Comparison of ENCODE assay signal across 19 mouse cellular contexts in genomic region chr8:70724216-70724615, GRCm38 (mm10). TPM values are rescaled to one million over a fixed set of nuclear protein-coding genes. Genes with fewer than 3 reads are reported as not detected.
DNase-seq lines count a peak whose midpoint lies in the region; ATAC-seq and TF ChIP-seq lines count a peak whose summit lies in the region.
"Had no signal": no experiment of that assay in that cellular context is flagged by ENCODE, and none has a peak within 500 bp of the region (broad histone marks: within the 10 kb centered on the region; RNA-seq: fewer than 3 reads in every experiment).

No protein-coding gene starts in this region.

- 78% methylated on average over 12 of the region's 12 CpGs for WGBS in intestine, embryonic 16.5 days
- WGBS in intestine, embryonic 15.5 days, result 73% methylated on average over 12 of the region's 12 CpGs
- WGBS in lung, postnatal 0 days, result 69% methylated on average over 12 of the region's 12 CpGs
- 74% methylated on average over 12 of the region's 12 CpGs for WGBS in liver, embryonic 11.5 days
- 58% methylated on average over 12 of the region's 12 CpGs for WGBS in liver, embryonic 16.5 days (ENCODE audit: insufficient replicate concordance)

- H3K4me1 ChIP-seq in intestine, embryonic 16.5 days (ENCODE audit: control insufficient read depth, insufficient read depth, low read length), result peaks cover 12% of the 10 kb centered on the region
- peaks cover 3% of the 10 kb centered on the region; the same call in 1 of the 2 replicates for H3K4me1 ChIP-seq in intestine, embryonic 15.5 days (replicated peaks)
- no peaks in the 10 kb centered on the region for H3K4me1 ChIP-seq in lung, postnatal 0 days (ENCODE audit: insufficient read depth, low read depth, low read length)
- H3K4me1 ChIP-seq in liver, embryonic 11.5 days (replicated peaks; ENCODE audit: control insufficient read depth, insufficient read depth, low read length), result no peaks in the 10 kb centered on the region
- no peaks in the 10 kb centered on the region for H3K4me1 ChIP-seq in liver, embryonic 16.5 days (ENCODE audit: control insufficient read depth, low read depth, low read length)
- H3K4me1 ChIP-seq: hindbrain, embryonic 15.5 days; limb, embryonic 12.5 days; stomach, embryonic 15.5 days had no signal

- peak overlapping the region; percentile 33; the same call in 1 of the 2 replicates for H3K9ac ChIP-seq in intestine, embryonic 16.5 days (ENCODE audit: low read depth, low read length)
- no peak overlapping the region for H3K9ac ChIP-seq in intestine, embryonic 15.5 days
- no peak overlapping the region for H3K9ac ChIP-seq in lung, postnatal 0 days (replicated peaks; ENCODE audit: low read depth)
- H3K9ac ChIP-seq in liver, embryonic 11.5 days (ENCODE audit: low read depth, low read length), result no peak overlapping the region
- H3K9ac ChIP-seq in liver, embryonic 16.5 days (ENCODE audit: low read depth, low read length), result peak overlapping the region; percentile 29; the same call in 1 of the 2 replicates
- H3K9ac ChIP-seq: hindbrain, embryonic 15.5 days; limb, embryonic 12.5 days; stomach, embryonic 15.5 days had no signal

- no peak for TF ChIP-seq EP300 in lung, postnatal 0 days (IDR thresholded peaks at IDR 0.05)

- 0 out of 2 replicates have a peak, but pooled peaks cover 7% of the 10 kb centered on the region for H3K27me3 ChIP-seq in intestine, embryonic 16.5 days (replicated peaks; ENCODE audit: control insufficient read depth, insufficient read depth, low read length)
- 0 out of 2 replicates have a peak, but pooled peaks cover 10% of the 10 kb centered on the region for H3K27me3 ChIP-seq in intestine, embryonic 15.5 days (replicated peaks)
- H3K27me3 ChIP-seq in lung, postnatal 0 days (replicated peaks; ENCODE audit: insufficient read depth, low read length), result 0 out of 2 replicates have a peak, but pooled peaks cover 3% of the 10 kb centered on the region
- H3K27me3 ChIP-seq in liver, embryonic 11.5 days (replicated peaks; ENCODE audit: control insufficient read depth, insufficient read depth, low read length), result peaks cover 30% of the 10 kb centered on the region
- H3K27me3 ChIP-seq in liver, embryonic 16.5 days (ENCODE audit: control insufficient read depth, insufficient read depth, low read depth, low read length), result peaks cover 16% of the 10 kb centered on the region

- no peak overlapping the region for H3K4me2 ChIP-seq in intestine, embryonic 16.5 days (ENCODE audit: low read depth, low read length)
- H3K4me2 ChIP-seq in intestine, embryonic 15.5 days (replicated peaks), result no peak overlapping the region
- H3K4me2 ChIP-seq in lung, postnatal 0 days (replicated peaks; ENCODE audit: low read depth, low read length), result no peak overlapping the region
- H3K4me2 ChIP-seq in liver, embryonic 11.5 days, result peak overlapping the region; percentile 16; the same call in 1 of the 2 replicates
- H3K4me2 ChIP-seq in liver, embryonic 16.5 days (ENCODE audit: low read depth, low read length), result peak overlapping the region; percentile 31
- H3K4me2 ChIP-seq: hindbrain, embryonic 15.5 days; limb, embryonic 12.5 days; stomach, embryonic 15.5 days had no signal

- no peak overlapping the region for H3K27ac ChIP-seq in intestine, embryonic 16.5 days (ENCODE audit: low read length)
- H3K27ac ChIP-seq in intestine, embryonic 15.5 days, result no peak overlapping the region
- peak overlapping the region; percentile 39 for H3K27ac ChIP-seq in lung, postnatal 0 days (ENCODE audit: low read length)
- peak overlapping the region; percentile 49 for H3K27ac ChIP-seq in liver, embryonic 11.5 days (ENCODE audit: low read depth, low read length)
- peak overlapping the region; percentile 86 for H3K27ac ChIP-seq in liver, embryonic 16.5 days (ENCODE audit: low read length)
- H3K27ac ChIP-seq: hindbrain, embryonic 15.5 days; limb, embryonic 12.5 days; stomach, embryonic 15.5 days had no signal

- H3K36me3 ChIP-seq in intestine, embryonic 16.5 days (ENCODE audit: control insufficient read depth, insufficient read depth, low read length), result no peaks in the 10 kb centered on the region
- H3K36me3 ChIP-seq in intestine, embryonic 15.5 days, result no peaks in the 10 kb centered on the region
- H3K36me3 ChIP-seq in lung, postnatal 0 days (ENCODE audit: insufficient read depth, low read length), result no peaks in the 10 kb centered on the region
- H3K36me3 ChIP-seq in liver, embryonic 11.5 days (ENCODE audit: control insufficient read depth, insufficient read depth, low read length), result no peaks in the 10 kb centered on the region
- H3K36me3 ChIP-seq in liver, embryonic 16.5 days (ENCODE audit: control insufficient read depth, insufficient read depth), result no peaks in the 10 kb centered on the region
- H3K36me3 ChIP-seq: hindbrain, embryonic 15.5 days; limb, embryonic 12.5 days; stomach, embryonic 15.5 days had no signal

- no peak for TF ChIP-seq CTCF in lung, postnatal 0 days (IDR thresholded peaks at IDR 0.05)

- no peak for ATAC-seq in intestine, embryonic 16.5 days
- no peak for ATAC-seq in intestine, embryonic 15.5 days
- ATAC-seq in lung, postnatal 0 days, result no peak
- no peak for ATAC-seq in liver, embryonic 11.5 days (replicated peaks; ENCODE audit: low FRiP score)
- no peak for ATAC-seq in liver, embryonic 16.5 days (ENCODE audit: low read depth)
- ATAC-seq: forebrain, embryonic 16.5 days had no signal

- H3K4me3 ChIP-seq in intestine, embryonic 16.5 days (ENCODE audit: low read length), result no peak overlapping the region
- H3K4me3 ChIP-seq in intestine, embryonic 15.5 days (replicated peaks), result no peak overlapping the region
- no peak overlapping the region for H3K4me3 ChIP-seq in lung, postnatal 0 days (ENCODE audit: low read depth, low read length)
- H3K4me3 ChIP-seq in liver, embryonic 11.5 days (ENCODE audit: low read depth, low read length), result no peak overlapping the region
- H3K4me3 ChIP-seq in liver, embryonic 16.5 days (ENCODE audit: low read depth, low read length), result peak overlapping the region; percentile 1; the same call in 1 of the 2 replicates
- H3K4me3 ChIP-seq: hindbrain, embryonic 15.5 days; limb, embryonic 12.5 days; stomach, embryonic 15.5 days had no signal

- no peak for DNase-seq in lung, postnatal 0 days (ENCODE audit: low spot score)
- DNase-seq in lung, adult 18-20 months, result no peak
- no peak for DNase-seq in liver, embryonic 11.5 days (ENCODE audit: low spot score)
- no peak for DNase-seq in adrenal gland, adult 2 months
- DNase-seq: adrenal gland, postnatal 14 days; cerebellum, adult 18-20 months; heart, postnatal 14 days had no signal

- H3K9me3 ChIP-seq in intestine, embryonic 16.5 days (ENCODE audit: control insufficient read depth, low read length), result no peaks in the 10 kb centered on the region
- no peaks in the 10 kb centered on the region for H3K9me3 ChIP-seq in intestine, embryonic 15.5 days
- H3K9me3 ChIP-seq in lung, postnatal 0 days (ENCODE audit: low read length), result no peaks in the 10 kb centered on the region
- no peaks in the 10 kb centered on the region for H3K9me3 ChIP-seq in liver, embryonic 11.5 days (ENCODE audit: control insufficient read depth, low read length)
- H3K9me3 ChIP-seq in liver, embryonic 16.5 days (replicated peaks; ENCODE audit: control insufficient read depth, low read length), result no peaks in the 10 kb centered on the region
- H3K9me3 ChIP-seq: hindbrain, embryonic 15.5 days; limb, embryonic 12.5 days; stomach, embryonic 15.5 days had no signal

RNA-seq across cellular contexts. Expression of gene Pde4c, which starts 0.7 kb away (rescaled TPM):
- 0.28 and 0.64 TPM in 2 replicates for polyA plus RNA-seq in intestine, embryonic 16.5 days (2015; fragmentation: Nextera tagmentation; extraction: Ambion mirVana)
- polyA plus RNA-seq in intestine, embryonic 15.5 days (2015; fragmentation: Nextera tagmentation; extraction: Ambion mirVana), result 0.21 and 0.53 TPM in 2 replicates
- polyA plus RNA-seq in lung, postnatal 0 days (2015; fragmentation: Nextera tagmentation; extraction: Ambion mirVana), result 0.93 and 2.0 TPM in 2 replicates
- 0.83 and 1.3 TPM in 2 replicates for polyA plus RNA-seq in liver, embryonic 11.5 days (2014; fragmentation: Nextera tagmentation; extraction: Ambion mirVana)
- 1.5 and 2.2 TPM in 2 replicates for polyA plus RNA-seq in liver, embryonic 16.5 days (2015; fragmentation: Nextera tagmentation; extraction: Ambion mirVana)
- total RNA-seq in adrenal gland, adult 2 months (2021), result 1 to 10 TPM in 1 of 2 experiments, under 1 TPM in 1; 0.76 to 1.0 TPM
- 2.9 and 3.3 TPM in 2 replicates for polyA plus RNA-seq in adrenal gland, adult 2 months (2012; rRNA removed)
- total RNA-seq: megakaryocyte, adult 5-6 weeks had no signal

RNA-seq across cellular contexts. Expression of gene Gm3336, which starts 5.9 kb away (rescaled TPM):
- 3.3 and 4.1 TPM in 2 replicates for polyA plus RNA-seq in intestine, embryonic 16.5 days (2015; fragmentation: Nextera tagmentation; extraction: Ambion mirVana)
- polyA plus RNA-seq in intestine, embryonic 15.5 days (2015; fragmentation: Nextera tagmentation; extraction: Ambion mirVana), result 2.1 and 2.5 TPM in 2 replicates
- polyA plus RNA-seq in lung, postnatal 0 days (2015; fragmentation: Nextera tagmentation; extraction: Ambion mirVana), result 0.50 and 0.54 TPM in 2 replicates
- 0.15 TPM in 1 of 2 replicates, not detected in the other for polyA plus RNA-seq in liver, embryonic 11.5 days (2014; fragmentation: Nextera tagmentation; extraction: Ambion mirVana)
- 0.40 and 0.47 TPM in 2 replicates for polyA plus RNA-seq in liver, embryonic 16.5 days (2015; fragmentation: Nextera tagmentation; extraction: Ambion mirVana)
- total RNA-seq in adrenal gland, adult 2 months (2021), result under 1 TPM in 1 of 2 experiments, not detected in 1; 0.69 TPM
- polyA plus RNA-seq in adrenal gland, adult 2 months (2012; rRNA removed), result 0.51 and 0.97 TPM in 2 replicates
- total RNA-seq: gastrocnemius, adult 8-10 months; heart, adult 8-10 months; heart, postnatal 14 days; layer of hippocampus, postnatal 10 days; megakaryocyte, adult 5-6 weeks had no signal
- polyA plus RNA-seq: forebrain, embryonic 16.5 days; hindbrain, embryonic 15.5 days; limb, embryonic 12.5 days; neural tube, embryonic 11.5 days had no signal

RNA-seq across cellular contexts. Expression of gene Iqcn, which starts 21.0 kb away (rescaled TPM):
- polyA plus RNA-seq in intestine, embryonic 16.5 days (2015; fragmentation: Nextera tagmentation; extraction: Ambion mirVana), result not detected in 2 replicates
- not detected in 2 replicates for polyA plus RNA-seq in intestine, embryonic 15.5 days (2015; fragmentation: Nextera tagmentation; extraction: Ambion mirVana)
- 0.04 and 0.07 TPM in 2 replicates for polyA plus RNA-seq in lung, postnatal 0 days (2015; fragmentation: Nextera tagmentation; extraction: Ambion mirVana)
- not detected in 2 replicates for polyA plus RNA-seq in liver, embryonic 11.5 days (2014; fragmentation: Nextera tagmentation; extraction: Ambion mirVana)
- polyA plus RNA-seq in liver, embryonic 16.5 days (2015; fragmentation: Nextera tagmentation; extraction: Ambion mirVana), result 0.02 TPM in 1 of 2 replicates, not detected in the other
- total RNA-seq in adrenal gland, adult 2 months (2021), result under 1 TPM in 1 of 2 experiments, not detected in 1; 0.12 TPM
- 0.25 and 0.28 TPM in 2 replicates for polyA plus RNA-seq in adrenal gland, adult 2 months (2012; rRNA removed)
- total RNA-seq: gastrocnemius, adult 8-10 months had no signal
- polyA plus RNA-seq: limb, embryonic 12.5 days; neural tube, embryonic 11.5 days; stomach, embryonic 15.5 days had no signal

RNA-seq across cellular contexts. Expression of gene Jund, which starts 25.5 kb away (rescaled TPM):
- polyA plus RNA-seq in intestine, embryonic 16.5 days (2015; fragmentation: Nextera tagmentation; extraction: Ambion mirVana), result 37.3 and 52.2 TPM in 2 replicates
- polyA plus RNA-seq in intestine, embryonic 15.5 days (2015; fragmentation: Nextera tagmentation; extraction: Ambion mirVana), result 83.7 and 88.8 TPM in 2 replicates
- 107 and 109 TPM in 2 replicates for polyA plus RNA-seq in lung, postnatal 0 days (2015; fragmentation: Nextera tagmentation; extraction: Ambion mirVana)
- 43.0 and 47.2 TPM in 2 replicates for polyA plus RNA-seq in liver, embryonic 11.5 days (2014; fragmentation: Nextera tagmentation; extraction: Ambion mirVana)
- 12.3 and 17.5 TPM in 2 replicates for polyA plus RNA-seq in liver, embryonic 16.5 days (2015; fragmentation: Nextera tagmentation; extraction: Ambion mirVana)
- total RNA-seq in adrenal gland, adult 2 months (2021), result 100 to 1,000 TPM; 214 to 246 TPM
- 1,009 and 1,256 TPM in 2 replicates for polyA plus RNA-seq in adrenal gland, adult 2 months (2012; rRNA removed)

RNA-seq across cellular contexts. Expression of gene Rab3a, which starts 30.3 kb away (rescaled TPM):
- polyA plus RNA-seq in intestine, embryonic 16.5 days (2015; fragmentation: Nextera tagmentation; extraction: Ambion mirVana), result 24.9 and 25.6 TPM in 2 replicates
- 24.0 and 26.0 TPM in 2 replicates for polyA plus RNA-seq in intestine, embryonic 15.5 days (2015; fragmentation: Nextera tagmentation; extraction: Ambion mirVana)
- 17.6 and 28.6 TPM in 2 replicates for polyA plus RNA-seq in lung, postnatal 0 days (2015; fragmentation: Nextera tagmentation; extraction: Ambion mirVana)
- 6.3 and 6.9 TPM in 2 replicates for polyA plus RNA-seq in liver, embryonic 11.5 days (2014; fragmentation: Nextera tagmentation; extraction: Ambion mirVana)
- 2.2 and 3.4 TPM in 2 replicates for polyA plus RNA-seq in liver, embryonic 16.5 days (2015; fragmentation: Nextera tagmentation; extraction: Ambion mirVana)
- total RNA-seq in adrenal gland, adult 2 months (2021), result 10 to 100 TPM; 49.1 to 85.5 TPM
- 141 and 152 TPM in 2 replicates for polyA plus RNA-seq in adrenal gland, adult 2 months (2012; rRNA removed)

Comparison
In these comparisons a context has a peak if more than half of its experiments do, and no peak if none do; other contexts are left out.
1. H3K9ac ChIP-seq: peak in intestine, embryonic 16.5 days (single experiment) and liver, embryonic 16.5 days (single experiment); none in intestine, embryonic 15.5 days (single experiment), lung, postnatal 0 days (single experiment) and liver, embryonic 11.5 days (single experiment).
2. H3K27ac ChIP-seq: peak in lung, postnatal 0 days (single experiment), liver, embryonic 11.5 days (single experiment) and liver, embryonic 16.5 days (single experiment); none in intestine, embryonic 16.5 days (single experiment) and intestine, embryonic 15.5 days (single experiment).
3. H3K4me2 ChIP-seq: peak in liver, embryonic 11.5 days (single experiment) and liver, embryonic 16.5 days (single experiment); none in intestine, embryonic 16.5 days (single experiment), intestine, embryonic 15.5 days (single experiment) and lung, postnatal 0 days (single experiment).